Comparison of ENCODE assay signal across 8 mouse cellular contexts in genomic region chr9:108080168-108080567, GRCm38 (mm10). TPM values are rescaled to one million over a fixed set of nuclear protein-coding genes. Genes with fewer than 3 reads are reported as not detected.
DNase-seq lines count a peak whose midpoint lies in the region; ATAC-seq lines count a peak whose summit lies in the region.

Mst1 (plus strand) TSS chr9:108080436.

- peak within 1 kb of the TSS; percentile 74 for H3K27ac ChIP-seq in heart, embryonic 13.5 days (replicated peaks)
- H3K27ac ChIP-seq in midbrain, embryonic 10.5 days (replicated peaks): peak within 1 kb of the TSS; percentile 91

- peaks cover 46% of the 10 kb centered on the region for H3K4me1 ChIP-seq in heart, embryonic 13.5 days
- peaks cover 42% of the 10 kb centered on the region for H3K4me1 ChIP-seq in midbrain, embryonic 10.5 days

- peak within 1 kb of the TSS; percentile 90 for H3K4me2 ChIP-seq in heart, embryonic 13.5 days

- intact Hi-C loops in heart, postnatal 36 days (cut with DNase I): no loop called here

- H3K9me3 ChIP-seq in heart, embryonic 13.5 days: no peaks in the 10 kb centered on the region
- no peaks in the 10 kb centered on the region for H3K9me3 ChIP-seq in midbrain, embryonic 10.5 days (replicated peaks)

- peaks cover 45% of the 10 kb centered on the region for H3K27me3 ChIP-seq in heart, embryonic 13.5 days (replicated peaks)
- H3K27me3 ChIP-seq in midbrain, embryonic 10.5 days (ENCODE audit: low read depth, poor library complexity, severe bottlenecking): peaks cover 53% of the 10 kb centered on the region

- DNase-seq in heart, postnatal 36 days: no peak
- DNase-seq in MEL-GATA-1-ER (ENCODE audit: extremely low read depth, low read depth): peak; percentile 81
- no peak for DNase-seq in midbrain, embryonic 10.5 days (ENCODE audit: low spot score)
- DNase-seq in ovary, postnatal 14 days (ENCODE audit: low spot score): no peak
- no peak for DNase-seq in thymus, postnatal 10 days (ENCODE audit: low spot score in 2 of 2)
- no peak for DNase-seq in layer of hippocampus, adult 9-10 months (ENCODE audit: low spot score)

- no peak for ATAC-seq in heart, embryonic 13.5 days (ENCODE audit: extremely low read depth, insufficient number of reproducible peaks, low FRiP score, low TSS enrichment)
- ATAC-seq in granulocyte monocyte progenitor cell, adult 5-6 weeks (replicated peaks; ENCODE audit: poor library complexity, severe bottlenecking): peak; percentile 21

- peaks cover 22% of the 10 kb centered on the region for H3K36me3 ChIP-seq in heart, embryonic 13.5 days
- peaks cover 14% of the 10 kb centered on the region for H3K36me3 ChIP-seq in midbrain, embryonic 10.5 days

- 69% methylated on average over 5 of the region's 5 CpGs for WGBS in heart, embryonic 13.5 days
- WGBS in midbrain, embryonic 10.5 days: 82% methylated on average over 5 of the region's 5 CpGs

- H3K9ac ChIP-seq in heart, embryonic 13.5 days: peak within 1 kb of the TSS; percentile 98

- H3K4me3 ChIP-seq in heart, embryonic 13.5 days: peak within 1 kb of the TSS; percentile 95
- H3K4me3 ChIP-seq in midbrain, embryonic 10.5 days: peak within 1 kb of the TSS; percentile 77

RNA-seq across cellular contexts. Expression of gene Mst1, which starts in this region (rescaled TPM):
- 0.20 and 0.59 TPM in 2 replicates for polyA plus RNA-seq in heart, embryonic 13.5 days (2015; fragmentation: Nextera tagmentation; extraction: Ambion mirVana)
- not detected for total RNA-seq in heart, postnatal 36 days (2021)
- 0.67 TPM in 1 of 2 replicates, not detected in the other for total RNA-seq in granulocyte monocyte progenitor cell, adult 5-6 weeks (2014; fragmentation: Nextera tagmentation)
- 0.34 and 1.6 TPM in 2 replicates for total RNA-seq in granulocyte monocyte progenitor cell, adult 5-6 weeks (2017)
- 0.78 and 0.87 TPM in 2 replicates for polyA plus RNA-seq in midbrain, embryonic 10.5 days (2016; fragmentation: Nextera tagmentation; extraction: Ambion mirVana)
